Mouse (Mus musculus) T-helper 2 cell (primary cell): ENCODE results near the gene Gpr157.

Experiments
- in situ Hi-C: fragments of 300-600 bp; cut with MboI, MseI; formaldehyde crosslinking; loops from one replicate; pipeline ENCODE4 v1.15.1; 2025; ENCODE audit warnings: high pct_unique_total_duplicates

Gene Gpr157

GRCm38 (mm10) chr4:150109636-150110035, 22.5 kb downstream of the Gpr157 start:
- in situ Hi-C loops: no loop called here

- in situ Hi-C loops: no loop called here
These were observed 23.2 kb downstream of the Gpr157 start for GRCm38 (mm10) chr4:150110373-150110772.

DNA sequence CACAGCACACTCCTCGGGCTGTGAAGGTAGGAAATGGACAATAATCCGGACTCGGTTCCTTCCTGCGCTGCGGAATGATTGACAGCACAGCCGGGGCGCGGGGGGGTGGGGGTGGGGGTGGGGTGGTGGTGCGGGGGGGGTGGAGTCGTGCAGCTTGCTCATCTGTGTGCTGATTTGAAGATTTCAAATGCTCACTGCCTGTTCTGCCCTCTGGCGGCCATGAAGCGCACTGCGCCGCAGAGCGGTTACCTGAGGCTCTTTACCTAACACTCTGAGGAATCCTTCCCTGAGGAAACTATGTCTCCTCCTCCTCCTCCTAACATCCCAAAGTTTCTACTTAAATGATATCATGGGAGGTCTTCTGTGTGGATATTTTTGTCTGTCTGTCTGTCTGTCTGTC, 25.7 kb downstream of the Gpr157 start:
- in situ Hi-C loops: no loop called here

DNA sequence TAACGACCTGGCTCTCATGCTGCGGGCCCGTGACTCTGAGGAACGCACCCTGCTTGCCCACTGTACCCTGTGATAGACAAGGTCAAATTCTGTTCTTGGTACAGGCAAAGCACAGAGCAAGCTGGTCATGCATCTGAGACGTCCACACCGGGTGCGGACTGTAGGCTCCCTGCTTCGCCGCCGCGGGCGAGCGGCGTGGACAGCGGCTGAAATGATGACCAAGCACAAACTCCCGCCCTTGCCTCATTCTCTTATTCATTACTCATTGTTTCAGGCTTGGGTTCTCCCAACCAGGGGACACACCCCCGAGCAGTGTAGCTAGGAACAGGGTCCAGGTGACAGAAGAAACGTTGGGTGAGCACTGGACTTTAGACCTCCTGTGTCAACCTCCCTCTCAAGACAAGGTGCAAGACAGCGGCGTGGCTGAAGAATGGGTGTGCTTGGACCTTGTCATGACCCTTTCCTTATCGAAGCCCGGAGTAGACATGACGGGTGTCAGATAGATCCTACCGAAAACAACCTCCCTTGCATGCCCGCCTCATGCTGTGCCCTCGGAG, 27.4 kb downstream of the Gpr157 start:
- in situ Hi-C loops: no loop called here

DNA sequence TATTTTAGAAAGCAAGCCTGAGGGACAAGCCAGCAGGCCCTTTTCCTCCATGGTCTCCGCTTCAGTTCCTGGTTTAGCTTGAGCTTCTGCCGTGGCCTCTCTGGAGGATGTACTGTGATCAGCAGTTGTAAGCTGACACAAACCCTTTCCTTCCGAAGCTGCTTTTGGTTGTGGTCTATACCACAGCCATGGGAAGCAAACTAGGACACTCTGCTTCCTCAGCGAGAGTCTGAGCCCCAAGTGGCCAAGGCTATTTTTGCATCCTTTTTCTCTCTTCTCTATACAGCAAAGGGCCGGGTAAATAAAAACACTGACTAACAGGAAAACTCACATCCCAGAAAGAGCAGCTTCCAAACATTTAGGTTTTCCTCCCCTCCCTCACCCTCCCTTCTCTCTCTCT, 30.1 kb downstream of the Gpr157 start:
- in situ Hi-C loops: no loop called here

- in situ Hi-C loops: no loop called here
These were observed 31.0 kb downstream of the Gpr157 start for GRCm38 (mm10) chr4:150118163-150118562.

- in situ Hi-C loops: no loop called here
These were observed 31.9 kb downstream of the Gpr157 start, which contains the start of gene Slc2a5 for GRCm38 (mm10) chr4:150119055-150119454. Gene Slc2a5 (plus strand): TSS chr4:150119283.

- in situ Hi-C loops: no loop called here
These were observed 32.5 kb downstream of the Gpr157 start for GRCm38 (mm10) chr4:150119640-150120039.

- in situ Hi-C loops: no loop called here
These were observed 33.1 kb downstream of the Gpr157 start for GRCm38 (mm10) chr4:150120173-150120833.

- in situ Hi-C loops: no loop called here
These were observed 34.3 kb downstream of the Gpr157 start for GRCm38 (mm10) chr4:150121430-150121829.

DNA sequence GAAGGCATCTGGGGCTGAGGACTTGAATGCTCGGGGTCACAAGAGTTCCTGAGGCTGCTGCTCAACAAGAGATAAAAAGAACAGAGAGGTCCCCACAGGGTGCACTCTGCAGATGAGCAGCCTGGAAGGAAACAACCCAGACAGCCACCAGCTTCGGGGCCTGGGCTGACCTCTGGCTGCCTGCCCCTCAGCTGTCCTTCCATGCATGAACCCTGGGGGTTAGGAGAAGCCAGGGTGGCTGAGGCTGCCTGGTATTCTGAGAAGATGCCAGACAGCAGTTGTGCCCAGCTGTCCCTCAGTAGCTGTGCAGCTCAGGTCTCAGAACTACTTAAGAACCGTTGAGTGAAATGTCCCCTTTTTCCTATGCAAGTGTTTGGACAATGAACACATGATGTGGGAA, 35.3 kb downstream of the Gpr157 start:
- in situ Hi-C loops: no loop called here

GRCm38 (mm10) chr4:150126373-150126772, 39.2 kb downstream of the Gpr157 start:
- in situ Hi-C loops: no loop called here

GRCm38 (mm10) chr4:150127894-150128293, 40.7 kb downstream of the Gpr157 start:
- in situ Hi-C loops: no loop called here

DNA sequence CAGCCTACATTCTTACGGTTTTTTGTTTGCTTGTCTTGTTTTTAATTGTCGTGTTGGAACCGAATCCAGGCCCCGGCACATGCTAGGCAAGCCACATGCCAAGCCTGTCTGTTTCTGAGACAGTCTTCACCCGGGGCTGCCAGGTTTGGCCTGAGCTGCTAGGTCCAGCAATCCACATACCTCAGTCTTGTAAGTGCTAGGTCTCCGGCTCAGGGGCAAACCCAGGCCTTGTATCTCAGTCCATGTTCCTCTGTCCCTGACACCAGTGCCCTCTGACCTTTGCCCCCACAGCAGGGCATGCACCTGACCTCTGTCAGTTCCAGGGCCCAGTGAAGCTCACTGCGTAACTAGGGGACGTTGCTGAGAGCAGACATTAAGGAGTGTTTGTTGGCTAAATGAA, 41.4 kb downstream of the Gpr157 start:
- in situ Hi-C loops: no loop called here

- in situ Hi-C loops: no loop called here
These were observed 43.5 kb downstream of the Gpr157 start for GRCm38 (mm10) chr4:150130661-150131060.

- in situ Hi-C loops: no loop called here
These were observed 45.6 kb downstream of the Gpr157 start for GRCm38 (mm10) chr4:150132692-150133271.

- in situ Hi-C loops: loop anchor here (5.0 kb wide), 1 partner anchor 43 kb away; no protein-coding TSS in a partner anchor
These were observed 48.1 kb downstream of the Gpr157 start for GRCm38 (mm10) chr4:150135254-150135653.

GRCm38 (mm10) chr4:150136693-150137092, 49.5 kb downstream of the Gpr157 start:
- in situ Hi-C loops: loop anchor here (5.0 kb wide), 1 partner anchor 44 kb away; no protein-coding TSS in a partner anchor

- in situ Hi-C loops: loop anchor here (5.0 kb wide), 1 partner anchor 45 kb away; no protein-coding TSS in a partner anchor
These were observed 50.4 kb downstream of the Gpr157 start for GRCm38 (mm10) chr4:150137368-150138083.

DNA sequence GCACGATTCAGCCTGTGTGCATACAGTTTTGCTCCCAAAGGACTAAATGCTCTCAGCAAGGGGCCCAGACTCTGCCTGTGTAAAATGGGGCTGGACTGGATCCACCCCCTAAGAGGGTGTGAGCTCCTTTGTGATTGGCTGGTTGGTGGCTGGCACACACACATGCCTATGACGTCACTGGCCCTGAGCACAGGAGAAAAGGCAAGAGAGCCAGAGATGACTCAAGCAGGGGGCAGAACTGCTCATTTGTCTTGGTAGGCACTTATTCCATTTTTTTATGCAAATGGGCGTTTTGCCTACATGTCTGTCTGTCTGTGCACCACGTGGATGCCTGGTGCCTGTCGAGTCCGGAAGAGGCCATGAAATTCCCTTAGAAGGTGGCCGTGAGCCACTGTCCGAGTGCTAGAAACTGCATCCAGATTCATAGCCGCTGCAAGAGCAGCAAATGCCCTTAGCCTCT, 50.9 kb downstream of the Gpr157 start:
- in situ Hi-C loops: loop anchor here (5.0 kb wide), 1 partner anchor 46 kb away; no protein-coding TSS in a partner anchor

GRCm38 (mm10) chr4:150139090-150139489, 51.9 kb downstream of the Gpr157 start:
- in situ Hi-C loops: loop anchor here (5.0 kb wide), 1 partner anchor 47 kb away; no protein-coding TSS in a partner anchor

DNA sequence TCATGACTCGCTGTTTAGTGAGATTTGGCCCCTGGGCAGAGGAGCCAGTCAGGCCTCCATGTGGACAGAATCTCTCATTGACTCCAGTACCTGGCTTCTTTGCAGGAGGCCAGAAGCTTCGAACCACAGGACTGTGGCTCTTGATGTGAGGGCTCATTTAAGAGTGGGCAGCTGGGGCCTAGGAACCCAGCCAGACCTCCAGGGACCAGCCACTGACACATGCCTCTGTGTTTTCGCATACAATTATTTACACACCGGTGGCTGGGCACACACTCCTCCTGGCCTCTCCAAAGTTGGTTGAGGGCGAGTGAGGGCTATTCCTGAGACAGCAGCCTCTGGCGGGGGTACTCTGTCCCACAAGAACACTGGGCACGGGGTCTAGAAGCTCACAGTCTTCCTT, 53.2 kb downstream of the Gpr157 start:
- in situ Hi-C loops: no loop called here
